Mouse (Mus musculus) intestine, postnatal 0 days (tissue): ENCODE data around the gene Nme4. TPM values are rescaled to one million over a fixed set of nuclear protein-coding genes. Genes with fewer than 3 reads are reported as not detected.
"Not testable (repeated sequence)": the region's sequence is repeated elsewhere in the genome, so short reads cannot be mapped to it uniquely, and the experiment has no call there.

ENCODE experiments used
- ATAC-seq: fragments of 200-750 bp; cut with Nextera tagmentation; 2 replicates; pipeline ENCODE4 v1.8.0; 2017; ENCODE audit warnings: mild to moderate bottlenecking, moderate TSS enrichment, moderate library complexity
- H3K27ac ChIP-seq: fragments of 300-500 bp; sonication (generic); 2 replicates; pipeline ENCODE4 v1.5.1; 2014; ENCODE audit warnings: mild to moderate bottlenecking, low read depth, low read length, moderate library complexity
- H3K27me3 ChIP-seq: fragments of 300-500 bp; sonication (generic); replicated peaks from 2 replicates; pipeline ENCODE4 v1.6.1; 2014; ENCODE audit warnings: low read length, mixed read lengths; ENCODE audit not compliant: control insufficient read depth, insufficient read depth
- H3K36me3 ChIP-seq: fragments of 300-500 bp; sonication (generic); 2 replicates; pipeline ENCODE4 v1.6.1; 2014; ENCODE audit warnings: mild to moderate bottlenecking, moderate library complexity; ENCODE audit not compliant: control insufficient read depth, insufficient read depth
- H3K4me1 ChIP-seq: fragments of 300-500 bp; sonication (generic); replicated peaks from 2 replicates; pipeline ENCODE4 v1.6.1; 2014; ENCODE audit warnings: antibody characterized with exemption, low read length, mixed read lengths; ENCODE audit not compliant: control insufficient read depth, insufficient read depth
- H3K4me2 ChIP-seq: fragments of 300-500 bp; sonication (generic); replicated peaks from 2 replicates; pipeline ENCODE4 v1.6.1; 2014; ENCODE audit warnings: low read depth, mild to moderate bottlenecking, moderate library complexity
- H3K4me3 ChIP-seq: fragments of 300-500 bp; sonication (generic); 2 replicates; pipeline ENCODE4 v1.5.1; 2014; ENCODE audit warnings: low read depth, low read length
- H3K9ac ChIP-seq: fragments of 300-500 bp; sonication (generic); 2 replicates; pipeline ENCODE4 v1.6.1; 2014; ENCODE audit warnings: mild to moderate bottlenecking, low read depth, low read length
- H3K9me3 ChIP-seq: fragments of 300-500 bp; sonication (generic); 2 replicates; pipeline ENCODE4 v1.6.1; 2016; ENCODE audit warnings: mixed run types; ENCODE audit not compliant: control insufficient read depth
- CTCF ChIP-seq: sonication (generic); IDR thresholded peaks from 2 replicates; pipeline ENCODE4 v1.5.1; 2016; ENCODE audit warnings: low read depth, mild to moderate bottlenecking, control low read depth, antibody characterized with exemption, moderate library complexity
- WGBS: fragments of 180-500 bp; shearing (Covaris S2); extraction: QIAGEN DNeasy Blood & Tissue Kit; methylation state at CpG from one replicate; pipeline ENCODE4 v1.1.7; 2014; 5-methylcytosine and 5-hydroxymethylcytosine counted together
- polyA plus RNA-seq: library from polyadenylated mRNA; unstranded; fragments of >200 nt; fragmentation: Nextera tagmentation; extraction: Ambion mirVana; gene quantifications from 2 replicates; pipeline ENCODE4 v1.2.1, GENCODE M21; 2015

Nme4 gene
- polyA plus RNA-seq, 1 experiment from 2014 or later = 20.4 TPM

DNA sequence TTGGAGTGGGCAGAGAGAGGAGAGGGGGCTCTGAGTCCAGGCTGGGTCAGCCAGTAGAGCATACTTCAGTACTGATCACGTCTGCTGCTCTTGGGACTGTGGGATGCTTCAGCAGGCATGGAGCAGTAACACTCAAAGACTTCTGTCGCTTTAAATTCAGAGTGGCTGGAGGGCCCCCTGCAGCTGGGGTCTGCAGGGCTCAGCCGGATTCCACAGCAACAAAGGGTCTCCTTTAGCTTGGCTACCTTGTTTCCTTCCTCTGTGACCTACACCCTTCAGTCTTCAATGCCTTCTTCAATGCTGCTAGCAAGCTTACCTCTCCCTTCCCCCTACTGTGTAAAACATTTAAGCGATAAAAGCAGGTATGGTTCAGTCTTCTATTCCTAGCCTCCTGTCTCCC lies 15.6 kb upstream of the Nme4 start:
- TF ChIP-seq CTCF = no peak
- Histone ChIP-seq H3K27me3 (peaks cover 22% of the 10 kb centered on the region), H3K27ac (no peak overlapping the region), H3K4me1 (peaks cover 3% of the 10 kb centered on the region; the same call in 1 of the 2 replicates), H3K36me3 (no peaks in the 10 kb centered on the region), H3K9ac (no peak overlapping the region), H3K4me2 (no peak overlapping the region), H3K9me3 (no peaks in the 10 kb centered on the region), H3K4me3 (no peak overlapping the region)
- WGBS = 36% methylated on average over 4 of the region's 4 CpGs
- ATAC-seq = no peak

DNA sequence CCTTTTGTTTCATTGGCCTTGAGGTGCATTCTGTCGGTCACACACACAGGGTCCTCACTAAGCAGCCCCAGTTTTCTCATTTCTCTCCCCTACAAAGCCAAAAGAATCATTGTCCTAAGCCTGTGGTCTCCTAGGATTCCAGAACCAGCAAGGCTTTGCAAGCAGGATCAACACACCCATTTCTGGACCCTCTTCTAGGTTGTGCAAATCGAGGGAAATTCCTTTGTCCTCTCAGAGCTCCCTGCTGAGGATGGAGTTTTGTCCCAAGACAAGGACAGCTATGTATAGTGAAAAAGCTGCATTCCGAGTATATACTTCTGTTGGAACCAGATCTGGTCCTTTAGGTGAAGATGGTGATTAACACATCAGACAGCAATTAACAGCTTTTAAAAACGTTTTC lies 14.8 kb upstream of the Nme4 start:
- H3K36me3 ChIP-seq = no peaks in the 10 kb centered on the region
- WGBS = 45% methylated on average over 4 of the region's 4 CpGs
- no peak overlapping the region for H3K4me3 ChIP-seq
- H3K4me2 ChIP-seq = no peak overlapping the region
- H3K9me3 ChIP-seq = no peaks in the 10 kb centered on the region
- H3K9ac ChIP-seq = no peak overlapping the region
- peaks cover 22% of the 10 kb centered on the region for H3K27me3 ChIP-seq
- no peak overlapping the region for H3K27ac ChIP-seq
- TF ChIP-seq CTCF = no peak
- H3K4me1 ChIP-seq = no peaks in the 10 kb centered on the region
- ATAC-seq = no peak

DNA sequence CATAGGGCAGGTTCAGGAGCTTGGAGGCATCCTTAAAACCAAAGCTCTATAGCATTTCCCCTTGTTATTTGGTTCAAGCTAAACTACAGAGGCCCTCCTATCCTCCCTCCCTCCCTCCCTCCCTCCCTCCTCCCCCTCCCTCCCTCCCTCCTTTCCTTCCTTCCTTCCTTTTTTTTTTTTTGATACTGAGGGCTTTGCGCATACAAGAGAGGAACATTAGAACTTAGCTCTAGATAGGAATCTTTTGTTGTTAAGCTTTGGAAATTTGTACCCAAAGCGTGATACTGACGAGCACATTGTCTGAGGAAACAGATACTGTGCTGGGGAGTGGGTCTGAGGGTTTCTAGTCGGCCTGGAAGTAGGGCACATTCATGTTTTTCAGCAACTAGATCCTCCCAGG lies 10.2 kb upstream of the Nme4 start:
- TF ChIP-seq CTCF = no peak
- H3K27ac ChIP-seq = no peak overlapping the region
- no peak overlapping the region for H3K9ac ChIP-seq
- no peaks in the 10 kb centered on the region for H3K36me3 ChIP-seq
- H3K27me3 ChIP-seq = 0 out of 2 replicates have a peak, but pooled peaks cover 5% of the 10 kb centered on the region
- no peaks in the 10 kb centered on the region for H3K9me3 ChIP-seq
- H3K4me2 ChIP-seq = no peak overlapping the region
- H3K4me3 ChIP-seq = no peak overlapping the region
- WGBS = 60% methylated on average over 4 of the region's 4 CpGs
- H3K4me1 ChIP-seq = no peaks in the 10 kb centered on the region
- ATAC-seq = no peak

DNA sequence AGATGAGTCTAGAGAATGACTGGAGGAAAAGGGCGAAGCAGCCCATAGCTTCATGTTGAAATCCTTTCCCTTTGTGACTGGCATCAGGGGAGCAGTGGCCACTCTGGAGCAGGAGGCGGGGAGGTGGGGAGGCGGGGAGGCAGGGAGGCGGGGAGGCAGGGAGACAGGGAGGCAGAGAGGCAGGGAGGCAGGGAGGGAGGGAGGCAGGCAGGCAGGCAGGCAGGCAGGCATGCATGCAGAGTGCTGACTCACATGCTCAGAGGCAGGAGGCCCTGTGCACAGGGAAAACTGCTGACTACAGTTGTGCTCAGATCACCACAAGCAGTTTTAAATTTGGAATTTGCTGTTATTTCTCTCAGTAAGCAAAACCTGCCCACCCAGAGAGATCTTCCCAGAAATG lies 6.1 kb upstream of the Nme4 start:
- no peaks in the 10 kb centered on the region for H3K27me3 ChIP-seq
- no peaks in the 10 kb centered on the region for H3K36me3 ChIP-seq
- WGBS = 43% methylated on average over 4 of the region's 4 CpGs
- no peaks in the 10 kb centered on the region for H3K4me1 ChIP-seq
- H3K27ac ChIP-seq = no peak overlapping the region
- no peak overlapping the region for H3K4me2 ChIP-seq
- peak; percentile 49; the same call in 1 of the 2 replicates for ATAC-seq
- H3K9ac ChIP-seq = no peak overlapping the region
- no peak overlapping the region for H3K4me3 ChIP-seq
- no peak for TF ChIP-seq CTCF
- no peaks in the 10 kb centered on the region for H3K9me3 ChIP-seq

DNA sequence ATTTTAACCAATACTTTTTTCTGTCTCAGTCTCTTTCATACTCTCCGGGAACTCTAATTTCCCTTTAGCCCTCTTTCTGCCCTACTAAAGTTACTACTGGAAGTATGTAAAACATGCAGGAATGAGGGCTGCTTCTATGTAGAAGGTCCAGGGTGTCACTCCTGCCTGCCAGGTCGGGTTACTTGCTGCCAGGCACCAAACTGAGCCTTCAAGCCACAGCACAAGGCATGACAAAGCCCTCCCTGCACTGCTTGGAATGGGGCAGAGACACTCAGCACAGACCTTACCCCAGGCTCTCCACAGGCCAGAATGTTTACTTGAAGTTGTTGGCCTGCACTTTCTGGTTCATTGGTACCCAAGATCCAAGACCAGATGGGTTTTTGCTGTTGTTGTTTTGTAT lies 4.8 kb upstream of the Nme4 start:
- no peak for TF ChIP-seq CTCF
- H3K4me1 ChIP-seq = no peaks in the 10 kb centered on the region
- no peak overlapping the region for H3K4me3 ChIP-seq
- WGBS = 55% methylated on average over 2 of the region's 2 CpGs
- H3K4me2 ChIP-seq = no peak overlapping the region
- no peak overlapping the region for H3K27ac ChIP-seq
- H3K36me3 ChIP-seq = no peaks in the 10 kb centered on the region
- ATAC-seq = no peak
- H3K9ac ChIP-seq = no peak overlapping the region
- no peaks in the 10 kb centered on the region for H3K27me3 ChIP-seq
- H3K9me3 ChIP-seq = no peaks in the 10 kb centered on the region

DNA sequence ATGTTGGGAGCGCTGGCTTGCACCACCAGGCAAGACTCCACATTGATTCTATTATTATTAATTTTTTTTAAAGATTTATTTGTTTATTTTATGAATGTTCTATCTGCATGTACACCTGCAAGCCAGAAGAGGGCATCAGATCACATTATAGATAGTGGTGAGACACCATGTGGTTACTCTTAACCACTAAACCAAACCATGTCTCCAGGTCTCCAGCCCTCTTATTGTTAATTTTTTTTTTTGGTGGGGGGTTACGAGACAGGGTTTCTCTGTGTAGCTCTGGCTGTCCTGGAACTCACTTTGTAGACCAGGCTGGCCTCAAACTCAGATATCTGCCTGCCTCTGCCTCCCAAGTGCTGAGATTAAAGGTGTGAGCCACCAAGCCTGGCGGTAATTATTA lies 3.9 kb upstream of the Nme4 start:
- not testable (repeated sequence) for H3K27ac ChIP-seq, H3K4me2 ChIP-seq, H3K9ac ChIP-seq, H3K27me3 ChIP-seq, H3K4me1 ChIP-seq, H3K9me3 ChIP-seq, ATAC-seq, H3K4me3 ChIP-seq, H3K36me3 ChIP-seq
- peak; percentile 60 for TF ChIP-seq CTCF
- 68% methylated on average over 3 of the region's 3 CpGs for whole genome bisulfite sequencing

DNA sequence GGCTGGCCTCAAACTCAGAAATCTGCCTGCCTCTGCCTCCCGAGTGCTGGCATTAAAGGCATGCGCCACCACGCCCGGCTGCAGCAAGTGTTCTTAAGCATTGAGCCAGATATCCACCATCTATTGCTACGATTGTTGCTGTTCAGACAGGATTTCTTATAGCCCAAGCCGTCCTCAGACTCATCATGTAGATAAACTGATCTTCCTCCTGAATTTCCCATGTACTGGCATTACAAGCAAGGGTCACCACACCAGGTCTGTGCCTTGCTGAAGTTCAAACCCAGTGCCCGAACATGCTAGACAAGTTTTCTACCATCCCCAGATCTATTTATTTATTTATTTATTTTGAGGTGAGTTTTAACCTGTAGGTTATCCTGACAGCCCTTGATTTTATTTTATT lies 3.1 kb upstream of the Nme4 start:
- Histone ChIP-seq H3K9ac (no peak overlapping the region), H3K36me3 (no peaks in the 10 kb centered on the region), H3K9me3 (no peaks in the 10 kb centered on the region), H3K4me3 (no peak overlapping the region), H3K27ac (no peak overlapping the region), H3K4me2 (no peak overlapping the region), H3K27me3 (no peaks in the 10 kb centered on the region), H3K4me1 (no peaks in the 10 kb centered on the region)
- 89% methylated on average over 7 of the region's 7 CpGs for WGBS
- TF ChIP-seq CTCF = no peak
- no peak for ATAC-seq
